Mouse (Mus musculus): ENCODE data around the gene Zc3h4.

Gene Zc3h4

DNA sequence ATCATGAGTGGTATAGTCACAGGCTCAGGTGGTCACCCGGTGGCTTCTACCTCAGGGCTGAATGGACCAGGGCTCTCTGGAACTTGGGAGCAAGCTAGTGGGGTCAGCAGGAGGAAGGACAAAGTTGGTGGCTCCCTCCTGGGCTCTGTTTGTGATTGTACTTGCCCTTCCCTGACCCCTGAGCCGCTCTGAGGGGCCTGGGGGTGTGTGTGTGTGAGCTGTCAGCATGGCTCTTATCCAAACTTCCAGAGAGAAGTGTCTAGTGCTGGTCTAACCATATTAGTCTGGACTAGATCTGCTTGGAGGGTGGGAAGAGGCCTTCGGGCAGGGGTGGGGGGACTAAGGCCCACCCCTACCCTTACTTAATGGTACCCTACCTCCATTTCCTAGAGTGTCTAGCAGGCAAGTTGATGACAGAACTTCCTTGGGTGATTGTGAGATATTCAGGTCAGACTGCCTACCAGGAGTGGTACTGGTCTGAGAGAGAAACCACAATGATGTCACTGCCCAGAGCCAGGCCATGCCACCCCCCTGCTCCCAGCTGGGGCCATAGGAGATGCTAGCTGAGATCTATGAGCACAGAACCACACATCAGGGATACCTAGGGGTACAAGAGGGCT lies 32.8 kb downstream of the Zc3h4 start:
- DNase-seq (ENCODE audit: low read depth, low spot score) = no peak

DNA sequence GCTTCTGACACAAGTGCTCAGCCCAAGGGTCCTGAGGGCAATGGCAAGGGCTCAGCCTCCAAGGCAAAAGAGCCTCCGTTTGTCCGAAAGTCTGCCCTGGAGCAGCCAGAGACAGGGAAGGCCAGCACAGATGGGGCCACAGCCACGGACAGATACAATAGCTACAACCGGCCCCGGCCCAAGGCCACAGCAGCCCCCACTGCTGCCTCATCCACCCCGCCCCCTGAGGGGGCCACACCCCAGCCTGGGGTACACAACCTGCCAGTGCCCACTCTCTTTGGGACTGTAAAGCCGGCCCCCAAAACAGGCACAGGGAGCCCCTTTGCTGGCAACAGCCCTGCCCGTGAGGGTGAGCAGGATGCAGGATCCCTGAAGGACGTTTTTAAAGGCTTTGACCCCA lies 34.4 kb downstream of the Zc3h4 start:
- no peak for DNase-seq (ENCODE audit: low read depth, low spot score)

DNA sequence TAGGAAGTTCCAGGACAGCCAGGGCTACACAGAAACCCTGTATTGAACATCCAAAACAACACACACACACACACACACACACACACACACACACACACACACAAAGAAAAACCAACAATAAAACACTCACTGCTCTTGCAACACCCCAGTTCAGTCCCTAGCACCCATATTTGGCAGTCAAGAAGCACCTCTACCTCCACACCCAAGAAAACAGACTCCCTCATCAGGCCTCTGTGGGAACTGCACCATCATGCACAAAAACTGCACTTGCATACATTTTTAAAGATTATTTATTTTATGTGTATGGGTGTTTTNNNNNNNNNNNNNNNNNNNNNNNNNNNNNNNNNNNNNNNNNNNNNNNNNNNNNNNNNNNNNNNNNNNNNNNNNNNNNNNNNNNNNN lies 40.5 kb downstream of the Zc3h4 start:
- no peak for DNase-seq (ENCODE audit: low read depth, low spot score)

DNA sequence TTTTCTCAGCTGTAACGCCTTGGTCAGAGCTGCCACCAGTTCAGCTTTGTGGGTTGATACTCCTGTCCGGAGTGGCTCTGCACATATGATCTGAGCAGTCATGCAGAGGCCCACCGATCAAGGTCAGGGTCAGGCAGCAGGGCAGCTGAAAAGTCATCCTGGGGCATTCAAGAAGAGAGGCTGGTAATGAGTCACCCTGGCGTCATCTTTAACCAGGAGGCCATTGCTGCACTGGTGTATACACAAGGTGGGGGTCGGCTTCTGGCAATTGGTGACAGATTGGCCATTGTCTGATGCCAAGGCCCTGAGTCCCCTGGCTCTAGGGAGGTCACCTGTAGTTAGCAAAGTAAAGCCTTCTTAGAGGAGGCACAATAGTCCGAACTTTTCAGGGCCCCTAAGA lies 50.9 kb downstream of the Zc3h4 start:
- DNase-seq (ENCODE audit: low read depth, low spot score) = no peak

DNA sequence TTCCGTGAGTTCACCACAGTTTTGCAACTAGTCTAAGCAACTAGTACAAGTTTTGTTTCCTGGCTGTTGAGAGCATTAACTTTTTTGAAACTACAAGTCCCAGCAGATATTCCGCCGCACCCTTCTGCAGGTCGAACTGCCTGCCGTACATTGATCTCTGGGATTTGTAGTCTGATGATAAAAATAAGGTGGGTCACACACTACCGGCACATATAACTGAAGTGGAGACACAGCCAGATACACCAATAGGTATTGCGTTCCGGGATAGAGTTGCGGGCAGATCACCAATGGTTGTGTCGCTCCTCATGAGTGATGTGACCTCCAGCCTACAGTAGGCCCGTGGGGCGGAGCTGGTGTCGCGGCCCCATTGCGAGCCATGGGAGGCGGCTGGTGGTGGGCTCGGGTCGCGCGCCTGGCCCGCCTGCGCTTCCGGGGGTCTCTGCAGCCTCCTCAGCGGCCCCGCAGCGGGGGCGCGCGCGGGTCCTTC lies 51.9 kb downstream of the Zc3h4 start, which contains the start of gene Tmem160:
Gene Tmem160 (plus strand): TSS at position 193 of the 487 bp plus-strand sequence.
- peak; percentile 75 for DNase-seq (ENCODE audit: low read depth, low spot score)

DNA sequence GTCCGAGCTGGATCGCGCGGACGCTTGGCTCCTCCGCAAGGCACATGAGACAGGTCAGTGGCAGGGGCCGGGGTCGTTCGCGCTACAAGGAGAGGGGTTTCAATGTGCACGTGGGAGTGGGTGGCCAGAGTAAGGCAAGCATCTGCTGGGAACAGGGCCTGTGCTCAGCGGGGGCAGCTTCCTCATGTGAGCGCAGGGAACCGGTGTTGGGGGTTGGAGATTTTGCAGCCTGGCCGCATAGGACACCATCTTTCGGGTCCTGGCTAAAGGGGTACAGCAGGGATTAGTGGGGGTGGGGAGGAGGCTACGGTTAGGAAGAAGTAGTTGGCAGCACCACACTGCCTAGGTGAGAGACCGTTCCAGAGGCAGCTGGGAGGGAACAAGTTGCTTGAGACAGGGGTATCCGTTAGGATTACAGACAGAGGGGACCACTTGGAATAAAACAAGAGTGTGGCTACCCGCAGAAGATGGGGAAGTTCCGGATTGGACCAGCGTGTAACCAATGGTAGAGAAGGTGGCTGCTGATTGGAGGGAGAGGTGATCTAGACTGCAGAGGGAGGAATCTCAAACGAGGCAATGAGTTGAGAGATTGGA lies 52.5 kb downstream of the Zc3h4 start:
- DNase-seq (ENCODE audit: low read depth, low spot score) = no peak

DNA sequence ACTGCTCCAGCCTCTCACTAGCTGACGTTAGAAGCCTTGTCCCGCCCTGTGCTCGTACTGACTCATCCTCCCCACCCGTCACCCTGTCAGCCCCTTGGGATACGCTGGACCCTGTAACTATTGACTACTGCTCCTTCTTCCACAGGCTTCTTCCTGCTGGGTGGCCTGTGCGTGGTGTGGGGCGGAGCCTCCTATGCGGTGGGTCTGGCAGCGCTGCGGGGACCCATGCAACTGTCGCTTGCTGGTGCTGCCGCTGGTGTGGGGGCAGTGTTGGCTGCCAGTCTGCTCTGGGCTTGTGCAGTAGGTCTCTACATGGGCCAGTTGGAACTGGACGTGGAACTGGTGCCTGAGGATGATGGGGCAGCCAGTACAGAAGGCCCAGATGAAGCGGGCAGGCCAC lies 54.3 kb downstream of the Zc3h4 start:
- no peak for DNase-seq (ENCODE audit: low read depth, low spot score)

DNA sequence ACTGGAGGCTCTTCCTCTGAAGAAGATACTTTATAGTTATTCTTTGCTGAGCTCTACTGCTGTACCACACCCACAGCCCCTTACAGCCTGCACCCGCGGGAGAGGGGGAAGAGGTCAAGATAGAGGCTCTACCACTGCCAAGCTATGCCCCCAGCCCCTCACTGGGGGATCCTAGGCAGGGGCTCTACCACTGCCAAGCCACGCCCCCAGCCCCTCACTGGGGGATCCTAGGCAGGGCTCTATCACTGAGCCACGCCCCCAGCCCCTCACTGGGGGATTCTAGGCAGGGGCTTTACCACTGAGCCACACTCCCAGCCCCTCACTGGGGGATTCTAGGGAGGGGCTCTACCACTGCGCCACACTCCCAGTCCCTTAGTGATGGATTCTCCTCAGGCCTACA lies 55.6 kb downstream of the Zc3h4 start:
- DNase-seq (ENCODE audit: low read depth, low spot score) = no peak

DNA sequence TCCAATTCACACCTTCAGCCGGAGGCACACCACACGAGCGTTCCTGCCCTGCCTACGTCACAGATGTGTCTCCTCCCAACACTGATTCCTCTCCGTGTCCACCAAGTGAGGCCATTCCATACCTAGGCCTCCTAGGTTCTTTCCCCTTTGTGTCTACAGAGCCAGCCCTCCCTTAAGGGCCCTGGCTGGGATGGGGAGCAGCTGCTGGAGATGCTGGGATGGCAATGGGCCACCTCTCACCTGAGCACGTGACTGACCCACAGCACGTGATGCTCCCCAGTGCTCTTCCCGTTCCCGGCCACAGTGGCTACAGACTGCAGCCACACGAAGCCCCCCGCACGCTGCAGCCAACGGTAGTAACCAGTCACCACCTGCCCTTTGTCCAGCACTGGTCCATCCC lies 59.9 kb downstream of the Zc3h4 start:
- no peak for DNase-seq (ENCODE audit: low read depth, low spot score)

DNA sequence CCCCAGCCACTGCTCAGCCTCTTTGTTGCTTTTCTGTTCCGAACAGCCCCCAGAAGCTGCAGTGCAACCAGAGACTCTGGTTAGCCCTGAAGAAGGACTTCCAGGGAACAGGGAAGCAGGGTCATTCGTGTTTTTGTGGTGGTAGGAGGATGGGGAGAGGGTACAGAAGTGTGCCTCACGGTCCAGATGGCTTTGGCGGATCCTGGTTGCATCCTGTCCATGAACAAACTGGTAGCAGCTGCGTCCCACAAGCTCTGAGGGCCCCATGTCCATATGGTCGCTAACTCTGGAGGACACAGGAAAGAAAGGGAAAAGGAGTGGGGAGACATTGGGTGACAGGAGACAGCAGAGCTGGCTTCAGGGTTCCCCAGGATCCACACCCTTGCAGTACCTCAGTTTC lies 60.4 kb downstream of the Zc3h4 start:
- DNase-seq (ENCODE audit: low read depth, low spot score) = no peak

DNA sequence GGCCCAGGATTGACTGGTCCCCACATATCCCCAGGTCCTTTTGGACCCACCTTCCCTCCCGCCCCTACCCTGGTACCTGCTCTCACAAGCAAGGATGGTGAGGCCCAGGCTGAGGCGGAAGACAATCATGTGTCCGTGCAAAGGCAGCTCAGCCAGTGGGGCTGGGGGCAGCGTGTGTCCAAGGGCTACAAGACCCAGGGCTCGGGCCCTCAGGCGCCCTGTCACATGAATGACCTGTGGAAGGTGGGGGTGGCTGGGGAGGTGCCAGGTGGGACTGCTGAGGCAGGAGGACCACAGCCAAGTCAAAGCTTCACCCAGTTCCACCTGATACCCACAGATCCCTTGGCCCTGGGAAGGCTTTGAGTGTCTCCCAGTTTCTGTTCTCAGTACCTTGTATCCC lies 61.0 kb downstream of the Zc3h4 start:
- DNase-seq (ENCODE audit: low read depth, low spot score) = no peak

DNA sequence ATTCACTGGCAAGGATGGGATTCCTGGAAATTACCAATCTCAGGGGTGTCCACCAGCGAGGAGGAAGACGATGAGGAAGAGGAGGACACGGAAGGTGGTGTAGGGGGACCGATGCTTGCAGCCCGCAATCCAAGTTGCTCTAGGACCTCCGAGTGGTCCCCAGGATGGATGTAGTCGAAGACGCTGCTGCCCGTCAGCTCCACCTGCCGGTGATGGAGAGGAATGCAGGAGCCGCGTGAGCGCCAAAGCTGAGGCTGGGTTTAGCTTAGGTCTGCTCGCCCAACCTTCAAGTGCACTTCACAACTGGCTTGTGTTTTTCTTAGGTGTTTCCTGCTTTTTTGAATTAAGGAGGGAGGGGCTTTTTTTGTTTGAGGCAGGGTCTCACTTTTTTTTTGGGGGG lies 62.5 kb downstream of the Zc3h4 start:
- peak; percentile 48 for DNase-seq (ENCODE audit: low read depth, low spot score)

DNA sequence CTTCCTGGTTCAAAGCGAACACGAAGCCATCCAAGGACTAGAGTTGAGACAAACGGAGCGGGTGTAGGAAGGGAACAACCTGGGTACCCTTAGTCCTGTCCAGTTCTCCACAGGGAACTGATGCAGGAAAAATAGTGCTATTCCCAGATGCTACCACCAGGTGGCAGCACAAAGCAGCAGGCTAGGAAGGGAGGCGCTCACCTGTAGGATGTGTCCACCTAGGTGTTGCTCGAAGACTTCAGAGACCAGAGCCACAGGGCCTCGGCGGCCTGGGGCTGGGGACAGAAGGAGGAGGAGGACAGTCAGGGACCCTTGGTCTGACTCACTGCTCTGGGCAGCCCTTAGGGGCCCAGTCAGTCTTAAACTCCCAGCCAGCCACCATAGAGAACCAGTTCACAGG lies 64.5 kb downstream of the Zc3h4 start:
- peak; percentile 61 for DNase-seq (ENCODE audit: low read depth, low spot score)

DNA sequence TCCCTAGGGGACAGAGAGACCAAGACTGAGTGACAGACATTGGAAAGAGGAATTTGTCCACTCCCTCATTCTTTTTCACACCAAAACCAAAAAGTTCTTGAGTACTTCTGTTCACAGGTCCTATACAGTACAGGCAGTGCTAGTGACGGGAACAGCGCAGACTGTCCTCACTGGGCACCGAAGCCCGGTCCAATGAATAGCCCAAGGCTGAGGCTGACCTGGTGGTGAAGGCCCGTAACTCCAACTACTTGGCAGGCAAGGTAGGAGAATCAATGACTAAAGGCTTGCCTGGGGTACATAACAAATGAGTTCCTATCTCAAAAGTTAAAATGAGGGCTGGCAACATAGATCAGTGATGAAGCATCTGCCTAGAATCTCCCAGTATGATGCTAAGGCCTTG lies 64.9 kb downstream of the Zc3h4 start:
- DNase-seq (ENCODE audit: low read depth, low spot score) = no peak

DNA sequence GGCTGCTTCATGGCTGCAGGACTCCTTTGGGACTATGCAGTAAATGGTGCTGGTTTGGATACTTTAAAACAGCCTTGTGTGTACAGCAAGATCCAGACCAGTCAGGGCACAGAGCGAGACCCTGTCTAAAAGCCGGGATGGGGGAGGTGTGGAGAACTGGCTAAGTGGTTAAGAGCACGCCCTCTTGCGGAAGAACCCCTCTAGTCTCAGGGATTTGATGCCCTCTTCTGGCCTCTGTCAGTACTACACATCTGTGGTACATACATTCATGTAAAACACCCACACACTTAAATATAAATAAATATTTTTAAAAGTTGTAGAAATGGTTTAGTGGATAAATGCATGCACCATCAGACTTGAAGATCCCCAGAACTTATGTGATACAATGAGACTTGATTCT lies 65.9 kb downstream of the Zc3h4 start:
- no peak for DNase-seq (ENCODE audit: low read depth, low spot score)

DNA sequence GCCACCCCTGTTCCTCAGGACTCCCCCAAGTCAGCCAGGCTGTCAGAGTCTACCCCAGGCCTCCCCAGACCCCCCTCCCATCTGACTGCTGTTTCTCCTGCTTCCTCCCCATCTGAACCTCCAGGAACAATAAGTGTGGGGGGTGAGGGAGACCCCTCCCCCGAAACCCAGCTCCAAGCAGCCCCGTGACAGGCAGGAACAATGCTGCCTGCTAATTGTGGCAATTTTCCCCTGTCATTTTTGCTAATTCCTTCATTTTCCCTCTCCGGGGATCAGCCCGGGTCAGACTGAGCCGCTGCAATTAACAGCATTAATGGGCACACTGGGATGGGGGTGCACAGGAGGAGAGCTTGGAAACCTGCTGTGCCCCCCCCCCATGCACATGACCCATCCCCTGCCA lies 67.4 kb downstream of the Zc3h4 start:
- no peak for DNase-seq (ENCODE audit: low read depth, low spot score)

DNA sequence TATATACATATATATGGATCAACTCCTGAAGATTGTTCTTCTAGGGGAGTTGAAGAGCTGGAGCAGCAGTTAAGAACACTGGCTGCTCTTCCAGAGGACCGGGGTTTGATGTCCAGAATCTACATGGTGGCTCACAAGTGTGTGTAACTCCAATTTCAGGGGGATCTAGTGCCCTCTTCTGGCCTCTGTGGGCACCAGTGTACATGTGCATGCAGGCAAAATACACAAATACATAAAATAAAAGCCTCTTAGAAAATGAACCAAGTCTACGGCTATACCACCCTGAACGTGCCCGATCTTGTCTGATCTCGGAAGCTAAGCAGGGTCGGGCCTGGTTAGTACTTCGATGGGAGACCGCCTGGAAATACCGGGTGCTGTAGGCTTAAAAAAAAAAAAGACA lies 70.8 kb downstream of the Zc3h4 start:
- DNase-seq (ENCODE audit: low read depth, low spot score) = no peak

DNA sequence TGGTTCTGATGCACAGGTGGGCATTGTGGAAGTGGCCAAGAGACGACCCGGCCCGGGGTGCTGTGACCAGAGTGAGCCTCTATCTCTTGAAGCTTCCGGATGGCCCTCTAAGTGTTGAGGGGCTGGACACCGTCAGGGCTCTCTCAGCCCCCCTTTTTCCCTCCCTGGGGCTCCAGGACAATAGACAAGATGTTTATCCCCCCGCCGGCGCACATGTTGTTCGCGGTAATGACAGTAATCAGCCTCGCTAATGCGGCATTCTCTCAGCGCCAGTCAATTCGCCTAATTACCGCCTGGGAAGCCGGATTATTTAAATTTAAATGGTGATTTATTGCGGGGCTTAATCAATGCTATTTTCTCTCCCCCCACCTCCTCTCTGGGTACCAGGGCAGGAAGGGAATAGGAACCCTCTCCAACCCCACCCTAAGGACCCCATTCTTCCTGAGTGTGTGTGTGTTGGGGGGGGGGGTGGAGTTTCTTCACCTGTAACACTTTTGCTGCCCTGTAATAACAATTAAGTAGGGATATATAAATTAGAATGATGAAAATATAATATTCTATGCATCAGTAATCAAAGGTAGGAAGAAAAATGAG lies 71.5 kb downstream of the Zc3h4 start:
- no peak for DNase-seq (ENCODE audit: low read depth, low spot score)

DNA sequence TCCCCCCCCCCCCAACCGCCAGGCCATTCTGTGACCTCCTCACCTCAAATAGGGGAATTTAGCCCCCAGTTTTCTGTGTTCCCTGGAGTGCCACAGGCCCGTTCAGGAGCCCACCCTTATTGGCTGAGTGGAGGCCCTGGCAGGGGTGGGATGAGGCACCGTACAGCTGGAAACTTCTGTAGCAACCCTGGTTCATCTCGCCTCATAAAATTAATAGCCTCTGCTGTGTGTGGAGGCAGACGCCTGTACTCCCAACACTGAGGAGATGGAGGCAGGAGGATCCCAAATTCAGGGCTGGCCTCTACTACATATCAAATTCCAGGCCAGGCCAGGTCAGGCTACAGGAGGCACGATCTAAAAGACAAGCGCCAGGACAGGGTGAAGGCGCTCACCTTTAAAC lies 73.1 kb downstream of the Zc3h4 start:
- DNase-seq (ENCODE audit: low read depth, low spot score) = no peak

DNA sequence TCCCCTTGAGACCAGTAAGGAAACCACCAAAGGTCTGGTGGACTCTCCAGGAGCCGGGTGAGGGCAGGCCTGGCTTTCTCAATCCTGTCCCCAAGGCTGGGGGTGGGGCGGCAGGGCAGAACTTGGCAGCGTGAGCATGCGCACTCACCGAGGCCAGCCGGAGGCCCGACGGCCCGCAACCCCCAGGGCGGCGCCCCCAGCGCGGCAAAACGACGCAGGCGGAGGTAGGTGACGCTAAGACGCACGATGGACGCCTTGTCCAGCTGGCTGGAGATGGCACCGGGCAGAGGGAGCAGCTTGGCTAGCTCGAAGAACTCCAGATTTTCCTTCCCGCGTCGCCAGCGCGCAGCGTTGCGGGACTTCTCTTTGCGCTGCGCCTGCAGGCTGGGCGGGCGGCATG lies 73.7 kb downstream of the Zc3h4 start:
- no peak for DNase-seq (ENCODE audit: low read depth, low spot score)

DNA sequence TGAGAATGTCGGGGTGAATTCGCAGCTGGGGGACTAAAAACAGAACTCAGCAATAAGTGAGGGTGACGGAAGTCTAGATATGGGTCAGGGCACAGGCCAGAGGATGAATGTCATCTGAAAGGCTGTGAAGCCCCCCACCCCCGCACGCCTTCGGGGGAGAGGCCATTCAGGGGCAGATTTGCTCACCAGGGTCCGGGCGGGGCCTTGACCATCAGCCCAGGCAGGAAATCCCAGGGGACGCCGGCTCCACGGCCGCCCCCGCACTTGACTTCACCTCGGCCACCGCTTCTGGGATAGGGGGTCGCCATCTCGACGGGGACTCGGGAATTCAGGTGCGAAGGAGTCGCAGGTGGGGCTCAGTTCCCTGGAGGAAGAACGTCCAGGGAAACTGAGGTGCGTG lies 74.6 kb downstream of the Zc3h4 start:
- no peak for DNase-seq (ENCODE audit: low read depth, low spot score)

DNA sequence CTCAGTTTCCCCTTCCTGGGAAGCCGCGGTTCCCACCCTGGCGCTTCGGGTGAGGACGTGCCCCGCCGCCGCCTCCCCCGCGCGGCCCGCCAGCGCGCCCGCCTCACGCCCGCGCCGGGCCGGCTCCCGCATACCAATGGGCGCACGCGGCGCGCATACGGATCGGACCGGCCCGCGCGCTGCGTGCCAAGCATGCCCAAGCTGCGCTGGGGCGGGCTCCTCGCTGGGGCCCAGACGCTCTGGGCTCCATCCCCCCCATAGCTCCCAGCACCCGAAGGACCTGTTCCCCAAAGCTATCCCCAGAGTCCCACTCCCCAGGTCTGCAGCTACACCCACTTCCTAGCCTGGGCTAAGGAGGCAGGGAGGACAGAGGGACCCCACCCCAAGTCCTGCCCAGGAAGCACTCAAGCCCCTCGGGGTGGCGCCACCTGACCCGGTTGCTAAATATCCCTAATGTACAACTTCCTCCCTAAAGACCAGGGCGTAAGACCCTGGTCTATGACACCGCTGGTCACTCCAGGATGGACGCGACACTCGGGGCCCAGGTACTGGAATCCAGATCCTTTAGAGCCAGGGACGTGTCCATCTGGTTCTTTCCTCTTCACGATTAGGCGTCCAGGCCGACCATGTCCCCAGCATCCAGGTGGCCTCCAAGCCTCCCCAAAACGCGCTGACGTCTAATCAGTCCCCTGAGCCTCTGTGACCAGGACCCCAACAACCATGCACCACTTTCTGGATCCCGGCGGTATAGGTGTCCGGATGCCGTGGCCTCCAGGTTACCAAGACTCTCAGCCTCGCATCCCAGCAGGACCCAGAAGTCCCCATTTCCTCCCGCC lies 75.3 kb downstream of the Zc3h4 start:
- no peak for DNase-seq (ENCODE audit: low read depth, low spot score)

DNA sequence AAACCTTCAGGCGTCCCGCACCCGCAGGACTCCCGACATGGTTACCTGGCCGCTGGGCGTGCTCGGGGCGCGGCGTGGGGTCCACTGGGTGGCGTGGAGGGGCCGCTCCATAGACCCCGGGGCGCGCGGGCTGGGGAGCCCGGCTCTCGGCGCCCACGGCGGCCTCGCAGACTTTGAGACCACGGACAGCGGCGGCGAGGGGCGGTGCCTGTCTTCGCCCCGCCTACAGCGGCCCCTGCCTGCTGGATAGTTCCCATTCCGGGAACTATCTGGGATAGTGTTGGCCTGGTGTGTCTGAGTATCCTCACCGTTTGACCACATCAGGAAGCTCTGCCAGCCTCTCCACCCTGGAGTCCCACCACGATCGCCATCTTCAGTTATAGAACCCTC lies 75.9 kb downstream of the Zc3h4 start:
- DNase-seq (ENCODE audit: low read depth, low spot score) = no peak

All from retina, adult 2 months (tissue).